Mouse (Mus musculus) erythroid progenitor cell, adult 5-6 weeks (primary cell): Measurements from ENCODE around the gene Vps13a. TPM values are rescaled to one million over a fixed set of nuclear protein-coding genes. Genes with fewer than 3 reads are reported as not detected.
A peak's percentile ranks its signal among the peaks of the same experiment; 100 is the strongest.
"Not testable (repeated sequence)": the region's sequence is repeated elsewhere in the genome, so short reads cannot be mapped to it uniquely, and the experiment has no call there.

ENCODE experiments used
- ATAC-seq: replicated peaks from 2 replicates; pipeline ENCODE4 v1.8.0; 2016; ENCODE audit warnings: moderate number of reproducible peaks, mild to moderate bottlenecking, moderate TSS enrichment, inconsistent platforms; ENCODE audit not compliant: poor library complexity, low FRiP score, severe bottlenecking
- total RNA-seq, 2 experiments: library from RNA; stranded (forward) in 1 of 2; stranded (reverse) in 1 of 2; fragments of 150-400 nt in 1 of 2; fragments of 186-747, 209-891 nt in 1 of 2; gene quantifications; 2 replicates each; pipeline versions ENCODE4 v1.2.3 to v1.2.4; 2015 to 2017; ENCODE audit warnings: low replicate concordance in 2 of 2

The Vps13a gene
- total RNA-seq (2015; ENCODE audit: low replicate concordance) (69.2 and 84.3 TPM in 2 replicates), total RNA-seq (2017; ENCODE audit: low replicate concordance) (71.3 and 125 TPM in 2 replicates)

DNA sequence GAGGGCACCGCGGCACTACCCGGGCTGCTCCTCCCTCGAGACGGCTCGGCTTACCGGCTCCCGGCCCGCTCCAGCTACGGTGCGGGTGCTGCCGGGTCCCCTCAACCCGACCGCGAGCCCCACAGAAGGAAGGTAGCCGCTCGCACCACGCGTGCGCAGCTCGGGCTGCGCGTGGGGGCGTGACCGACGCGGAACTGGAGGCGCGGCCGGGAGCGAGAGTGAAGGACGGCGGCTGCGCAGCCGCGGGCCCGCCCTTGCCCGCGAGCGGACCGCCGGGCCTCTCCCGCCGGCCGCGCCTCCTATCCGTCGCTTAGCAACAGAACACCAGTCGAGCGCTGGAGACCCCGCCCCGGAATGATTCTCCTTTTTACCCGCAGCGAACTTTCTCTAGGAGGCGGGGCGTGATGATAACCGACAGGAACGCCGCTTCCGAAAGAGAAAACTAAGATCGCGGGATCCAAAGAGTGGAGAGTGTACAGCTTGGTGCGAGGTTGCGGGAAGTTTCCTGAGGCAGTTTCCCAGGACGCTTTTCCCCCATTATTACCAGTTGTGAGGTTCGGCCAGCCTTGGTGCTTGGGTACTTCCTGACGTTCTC, at the start of gene Vps13a:
Gene Vps13a (minus strand): TSS at position 144 of the 595 bp plus-strand sequence.
- peak; percentile 90 for ATAC-seq

DNA sequence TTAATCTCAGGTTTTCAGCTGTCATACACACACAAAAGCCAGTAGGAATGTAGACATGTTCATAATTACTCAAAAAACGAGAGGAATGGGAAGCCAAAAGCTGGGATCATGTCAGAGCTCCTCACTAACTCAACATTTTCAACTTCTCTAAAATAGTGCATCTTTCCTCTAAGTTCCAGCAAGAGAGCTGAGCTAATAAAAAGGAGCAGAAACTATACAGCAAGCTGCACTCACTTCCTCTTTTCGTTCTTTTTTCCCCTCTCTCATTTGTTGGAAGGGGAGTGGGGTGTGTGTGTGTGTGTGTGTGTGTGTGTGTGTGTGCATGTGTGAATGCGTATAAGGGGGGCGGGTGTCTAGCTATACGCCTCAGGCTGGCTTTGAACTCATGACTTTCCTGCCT, 46.9 kb upstream of the Vps13a start:
- no peak for ATAC-seq

DNA sequence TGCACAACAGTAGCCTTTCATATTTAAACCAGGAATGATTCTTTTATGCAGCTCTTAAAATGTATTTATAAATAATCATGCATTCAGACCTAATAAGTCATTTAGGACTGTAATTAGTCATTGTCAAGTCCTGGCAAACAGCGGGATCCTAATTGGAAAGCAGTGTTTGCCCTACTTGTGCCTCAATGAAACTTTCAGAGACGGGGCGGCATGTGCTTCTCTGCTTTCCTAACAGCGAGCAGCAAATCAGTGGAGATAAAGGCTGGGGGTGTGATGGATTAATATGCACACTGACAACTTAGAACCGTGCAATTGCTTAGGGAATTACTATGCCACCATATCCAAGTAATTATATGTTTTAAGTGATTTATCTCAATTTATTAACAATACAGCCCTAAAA, 44.5 kb upstream of the Vps13a start:
- ATAC-seq: no peak

DNA sequence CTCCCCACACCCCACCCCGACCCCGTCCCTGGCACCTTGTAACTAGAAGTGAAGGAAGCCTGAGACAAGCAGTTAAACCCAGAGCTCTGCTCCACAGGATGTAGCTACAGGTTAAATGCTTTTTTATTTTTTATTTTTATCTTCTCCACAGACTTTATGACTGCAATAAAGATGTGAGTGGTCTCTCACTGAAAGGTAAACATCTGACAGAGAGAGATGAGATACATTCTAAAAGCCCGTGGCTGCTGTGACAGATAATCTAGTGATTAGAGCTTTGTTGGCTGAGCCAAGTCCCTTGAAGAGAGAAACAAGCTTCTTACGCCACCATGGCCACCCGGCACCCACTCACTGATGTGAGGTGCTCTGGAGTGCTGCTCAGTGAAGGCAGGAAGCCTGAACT, 34.1 kb upstream of the Vps13a start:
- no peak for ATAC-seq

DNA sequence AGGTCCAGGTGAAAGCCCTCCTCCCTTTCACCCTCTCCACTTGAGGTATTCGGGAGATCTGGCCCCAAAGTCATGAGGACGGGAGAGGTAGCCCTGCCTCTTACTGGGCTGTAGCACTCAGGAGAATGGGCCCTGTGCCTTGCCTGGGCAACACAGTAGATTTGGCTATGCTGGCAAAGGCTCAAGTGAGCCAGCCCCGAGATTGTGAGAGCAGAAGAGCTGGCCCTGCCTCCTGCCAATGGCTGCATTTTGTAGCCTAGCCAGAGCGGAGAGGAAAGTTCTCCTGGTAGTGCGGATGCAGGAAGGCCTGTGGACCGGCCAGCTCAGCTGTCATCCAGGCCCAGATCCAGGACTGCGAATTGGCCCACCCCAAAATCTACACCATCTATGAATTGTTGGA, 32.6 kb upstream of the Vps13a start:
- no peak for ATAC-seq

DNA sequence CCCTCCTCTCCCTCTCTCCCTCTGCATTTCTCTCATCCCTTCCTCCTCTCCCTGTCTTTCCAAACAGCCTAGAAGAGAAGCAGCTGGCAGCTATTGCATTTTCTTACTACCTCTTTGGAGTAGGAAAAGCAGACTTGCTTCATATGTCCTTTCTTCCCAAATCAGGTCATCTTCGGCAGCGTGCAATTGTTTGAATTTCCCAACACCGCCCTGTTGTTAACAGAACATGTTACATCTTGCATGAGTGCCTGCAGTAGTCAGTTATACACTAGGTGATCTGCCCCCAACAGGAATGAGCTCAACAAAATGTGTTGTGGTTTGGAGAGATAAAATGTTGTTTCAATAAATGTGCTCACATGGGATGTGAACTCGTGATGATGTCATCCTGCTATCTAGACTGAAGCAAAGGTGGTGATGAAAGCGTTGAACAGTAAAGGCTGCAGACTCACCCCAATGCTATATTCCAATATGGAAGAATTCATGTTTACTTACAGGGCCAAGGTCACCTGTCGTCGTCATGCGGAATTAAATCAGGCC, 31.4 kb upstream of the Vps13a start:
- no peak for ATAC-seq

DNA sequence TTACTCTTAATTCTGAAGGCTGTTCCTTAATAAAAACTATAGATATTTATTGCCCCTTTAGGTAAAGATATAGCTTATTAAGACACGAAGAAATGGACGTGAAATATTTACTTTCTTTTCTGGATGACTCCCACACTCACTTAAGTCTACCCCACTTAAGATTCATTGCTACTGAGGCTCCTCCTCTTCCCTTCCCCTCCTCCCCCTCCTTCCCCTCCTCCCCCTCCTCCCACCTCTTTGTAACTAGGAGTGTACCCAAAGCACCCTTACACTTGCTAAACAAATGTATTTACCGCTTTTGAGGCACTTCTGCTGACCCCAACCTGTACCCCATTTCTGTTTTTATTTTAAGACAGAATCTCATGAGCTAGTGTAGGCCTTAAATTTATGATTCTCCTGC, 24.4 kb upstream of the Vps13a start:
- ATAC-seq: no peak

DNA sequence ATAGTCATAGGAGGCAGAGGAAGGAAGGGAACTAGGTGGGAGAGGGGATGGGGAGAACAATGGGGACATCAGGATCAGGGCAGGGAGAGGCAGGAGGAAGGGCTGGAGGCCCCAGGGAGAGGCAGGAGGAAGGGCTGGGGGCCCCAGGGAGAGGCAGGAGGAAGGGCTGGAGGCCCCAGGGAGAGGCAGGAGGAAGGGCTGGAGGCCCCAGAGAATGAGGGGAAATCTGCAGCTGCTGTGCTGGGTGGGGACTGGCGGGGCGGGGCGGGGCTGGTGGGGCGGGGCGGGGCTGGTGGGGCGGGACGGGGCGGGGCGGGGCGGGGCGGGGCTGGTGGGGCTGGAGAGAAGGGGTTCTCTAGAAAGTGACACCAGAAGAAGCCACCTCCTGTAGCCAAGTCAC, 23.8 kb upstream of the Vps13a start:
- ATAC-seq: no peak

DNA sequence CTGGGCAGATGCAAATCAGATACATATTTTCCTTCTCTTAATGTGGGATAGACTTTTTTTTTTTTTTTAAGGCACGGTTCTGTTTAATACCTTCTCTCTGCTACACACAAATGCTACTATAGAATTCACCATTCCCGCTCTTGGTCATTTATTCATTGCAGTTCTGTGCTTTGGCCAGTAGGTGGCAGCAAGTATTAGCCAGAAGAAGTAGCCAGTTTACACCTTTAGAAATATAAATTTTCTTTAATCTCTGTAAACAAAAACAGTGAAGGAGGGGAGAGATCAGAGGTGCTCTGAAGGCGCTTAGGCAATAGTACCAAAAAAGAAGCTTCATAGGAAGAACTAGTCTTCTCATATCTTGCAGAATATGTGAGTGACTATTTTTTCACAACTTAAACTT, 22.0 kb upstream of the Vps13a start:
- no peak for ATAC-seq

DNA sequence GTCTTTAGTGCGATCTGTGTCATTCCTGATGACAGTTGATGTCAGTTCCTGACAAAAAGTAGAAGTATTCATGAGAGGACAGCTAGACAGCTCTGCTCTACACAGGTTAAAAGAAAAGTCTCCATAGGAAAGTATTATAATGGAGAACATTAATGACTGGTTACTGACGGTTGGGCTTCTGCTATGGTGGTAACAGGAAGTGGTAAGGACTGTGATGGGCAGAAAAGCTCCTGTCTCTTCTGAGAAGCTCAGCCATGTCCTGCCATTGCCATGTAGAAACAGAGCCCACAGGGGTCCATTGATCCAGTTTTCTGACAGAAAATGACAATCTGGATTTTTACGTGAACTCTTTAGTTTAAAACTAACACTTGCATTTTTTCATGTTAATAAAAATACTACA, 21.4 kb upstream of the Vps13a start:
- no peak for ATAC-seq

DNA sequence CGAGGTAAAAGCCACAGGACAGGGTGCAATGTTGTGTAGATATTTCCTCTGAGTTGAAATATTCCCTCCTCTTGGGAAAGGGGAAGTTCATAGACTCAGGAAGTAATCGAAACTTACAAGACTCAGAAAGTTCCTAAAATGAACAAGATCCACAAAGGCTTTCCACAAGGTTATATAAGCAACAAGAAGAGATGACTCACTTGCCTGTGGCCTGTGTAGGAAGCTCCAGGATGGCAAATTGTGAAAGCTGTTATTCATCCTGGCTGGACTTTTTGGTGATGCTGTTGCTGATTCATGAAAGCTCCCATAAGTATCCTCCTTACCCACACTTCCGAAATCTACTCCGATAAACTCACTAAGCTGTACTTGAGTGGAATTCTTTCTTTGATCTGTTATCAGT, 17.2 kb upstream of the Vps13a start:
- no peak for ATAC-seq

DNA sequence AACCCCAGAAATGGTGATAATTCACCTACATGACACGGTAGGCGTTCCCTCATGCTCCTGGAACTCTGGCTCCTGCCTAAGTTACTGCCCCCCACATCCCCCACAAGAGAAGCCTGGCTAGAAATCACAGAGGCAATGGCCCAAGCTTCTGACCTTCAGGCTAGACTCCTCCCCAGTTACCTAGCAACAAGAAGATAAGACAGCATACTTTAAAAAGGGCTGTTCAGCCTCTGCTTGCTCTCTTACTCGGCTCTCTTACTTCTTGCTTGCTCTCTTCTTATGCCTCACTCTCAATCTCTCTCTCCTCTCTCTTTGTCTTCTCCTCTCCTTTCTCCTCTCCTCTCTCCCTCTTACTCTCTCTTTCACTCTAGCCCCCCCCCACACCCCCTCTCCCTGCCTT, 13.8 kb upstream of the Vps13a start:
- not testable (repeated sequence) for ATAC-seq

DNA sequence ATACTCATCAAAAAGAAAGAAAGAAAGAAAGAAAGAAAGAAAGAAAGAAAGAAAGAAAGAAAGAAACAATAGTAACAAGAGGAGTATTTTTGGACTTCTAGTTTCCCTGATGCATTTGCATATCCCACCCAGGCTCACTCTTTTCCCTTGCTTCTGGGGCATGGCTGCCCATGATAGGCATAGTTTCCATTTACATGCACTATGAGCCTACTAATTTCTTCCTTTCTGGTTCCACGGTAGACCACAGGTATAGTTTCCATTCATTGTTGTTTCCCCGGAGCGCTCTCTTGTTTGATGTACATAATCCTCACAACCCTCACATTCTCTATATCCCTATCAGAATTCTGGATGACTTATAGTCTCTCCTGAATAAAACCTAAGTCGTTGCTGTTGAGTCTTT, 9.2 kb upstream of the Vps13a start:
- no peak for ATAC-seq

DNA sequence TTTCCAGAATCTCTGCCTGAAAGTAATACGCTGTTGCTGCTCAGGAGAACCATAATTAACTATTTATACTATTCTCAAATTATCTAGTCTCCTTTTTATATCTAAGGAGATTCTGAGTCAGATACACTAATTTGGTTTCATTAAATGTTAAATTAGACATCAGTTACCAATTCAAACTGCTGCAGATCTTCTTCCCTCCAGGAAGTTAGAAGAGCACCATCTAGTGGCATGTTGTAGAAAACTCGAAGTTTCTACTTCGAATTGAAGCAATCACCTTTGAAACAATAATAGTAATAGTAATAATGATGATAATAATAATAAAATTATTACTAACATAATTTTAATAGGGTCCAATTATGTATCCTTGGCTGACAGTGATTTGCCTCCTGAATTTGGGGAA, 4.1 kb upstream of the Vps13a start:
- ATAC-seq: no peak

DNA sequence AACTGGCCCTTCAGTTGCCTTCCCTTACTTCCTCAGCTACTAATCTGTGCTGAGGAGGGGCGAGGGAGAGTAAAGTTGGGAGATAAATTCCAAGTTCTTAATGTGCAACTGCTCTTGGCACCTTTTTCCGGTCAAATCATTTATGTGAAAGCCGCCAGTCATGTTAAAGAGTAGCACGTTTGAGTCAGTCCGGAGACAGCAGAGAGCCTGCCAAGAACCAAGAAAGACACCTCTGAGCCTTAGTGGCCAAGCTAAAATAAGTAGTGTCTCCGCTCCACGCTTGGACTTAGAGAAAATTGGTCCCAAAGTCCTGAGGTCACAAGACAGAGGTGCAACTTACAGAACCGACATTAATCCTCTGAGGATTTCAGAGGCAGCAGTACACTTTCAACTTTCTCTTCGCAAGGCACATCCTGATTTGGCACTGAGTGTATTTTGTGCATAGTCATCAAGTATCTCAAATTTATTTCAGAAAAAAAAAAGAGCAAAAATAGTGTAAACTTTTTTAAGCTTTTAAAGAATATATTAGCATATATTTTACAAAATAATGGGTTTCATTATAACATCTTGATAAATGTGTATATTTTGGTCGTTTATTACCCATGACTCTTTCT, 780 bp upstream of the Vps13a start:
- peak; percentile 47 for ATAC-seq

DNA sequence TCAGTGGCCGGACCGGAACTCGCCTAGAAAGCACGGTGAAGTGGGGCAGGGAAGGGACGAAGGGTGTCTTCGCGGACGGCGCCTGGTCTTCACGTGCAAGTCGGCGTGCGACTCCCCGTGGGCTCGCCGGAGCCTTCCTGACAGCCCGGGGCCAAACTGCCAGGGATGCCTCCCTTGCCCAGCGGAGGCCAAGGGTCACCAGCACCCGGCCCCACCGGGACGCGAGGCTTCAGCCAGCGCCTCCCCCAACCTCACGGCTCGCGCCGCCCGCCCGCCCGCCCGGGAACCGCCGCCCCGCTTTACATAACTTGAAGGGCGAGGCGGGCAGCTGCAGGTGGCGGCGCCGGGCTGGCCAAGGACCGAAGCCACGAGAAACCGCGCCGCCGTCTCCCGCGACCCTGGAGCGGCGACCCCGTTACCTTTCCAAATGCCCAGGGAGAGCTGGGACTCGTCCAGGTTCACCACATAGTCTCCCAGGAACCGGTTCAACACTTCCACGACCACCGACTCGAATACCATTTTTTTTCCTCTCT, 416 bp downstream of the Vps13a start:
- ATAC-seq: peak; percentile 39

DNA sequence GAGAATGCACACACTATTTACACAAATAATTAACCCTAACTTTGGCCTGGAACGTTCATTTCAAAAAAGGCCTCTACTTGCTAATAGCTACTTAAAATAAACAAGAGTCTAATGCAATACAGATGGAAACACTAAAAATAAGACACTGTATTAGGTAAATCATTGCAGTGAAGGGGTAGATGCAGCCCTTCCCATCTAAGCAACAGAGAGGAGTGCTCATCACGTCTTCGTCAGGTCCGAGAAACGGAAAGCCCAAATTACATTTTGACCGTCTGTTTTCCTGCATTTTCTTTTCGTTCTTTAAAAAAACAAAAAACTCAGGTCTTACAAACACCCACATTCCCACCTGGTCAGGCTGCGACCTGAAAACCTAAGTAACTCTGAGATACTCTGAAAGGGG, 947 bp downstream of the Vps13a start:
- ATAC-seq: no peak

DNA sequence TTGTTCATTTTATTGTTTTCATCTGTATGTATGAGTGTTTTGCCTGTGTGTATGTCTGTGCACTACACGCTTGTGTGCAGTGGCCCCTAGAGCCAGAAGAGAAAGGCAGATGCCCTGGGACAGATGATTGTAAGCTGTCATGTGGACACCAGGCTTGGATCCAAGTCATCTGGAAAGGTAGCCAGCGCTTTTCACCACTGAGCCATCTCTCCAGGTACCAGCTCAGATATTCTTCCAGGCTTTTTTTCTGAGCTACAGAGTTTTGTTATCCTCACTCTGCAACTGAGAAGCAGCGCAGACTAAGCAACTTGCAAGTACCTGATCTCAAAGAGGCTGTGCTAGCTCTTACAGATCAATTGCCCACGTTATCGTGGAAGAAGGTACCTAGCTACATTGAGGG, 1.5 kb downstream of the Vps13a start:
- no peak for ATAC-seq

DNA sequence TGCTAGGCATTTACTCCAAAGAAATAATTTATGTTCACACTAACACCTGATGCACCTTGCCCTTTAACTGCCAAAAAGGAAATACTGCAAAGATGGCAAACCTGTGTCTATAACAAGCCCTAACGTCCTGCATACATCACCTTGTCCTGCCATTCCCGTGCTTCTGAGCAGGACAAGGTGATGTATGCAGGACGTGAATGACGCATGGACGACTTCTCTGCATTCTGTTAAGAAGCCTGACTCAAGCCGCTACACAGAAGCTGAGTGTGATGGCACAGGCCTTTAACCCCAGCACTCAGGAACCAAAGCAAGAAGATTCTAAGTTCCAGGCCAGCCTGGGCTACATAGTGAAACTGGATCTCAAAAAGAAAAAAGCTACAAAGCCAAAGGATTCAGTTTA, 2.2 kb downstream of the Vps13a start:
- no peak for ATAC-seq

DNA sequence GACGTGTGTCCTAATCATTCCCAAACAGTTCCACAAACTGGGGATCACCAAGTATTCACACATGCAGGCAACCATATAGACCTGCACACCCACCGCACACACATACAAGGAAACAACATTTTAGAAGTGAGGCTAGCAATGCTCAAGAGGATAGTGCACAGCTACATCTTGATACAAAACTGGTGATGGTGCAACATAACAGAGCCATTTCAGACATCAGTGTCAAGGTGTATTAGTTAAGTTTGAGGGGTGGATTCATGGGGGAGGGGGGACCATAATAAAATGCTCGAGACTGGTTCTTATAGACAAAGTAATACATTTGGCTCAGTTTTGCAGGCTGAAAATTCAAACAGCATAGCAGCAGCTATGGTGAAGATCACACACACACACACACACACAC, 2.8 kb downstream of the Vps13a start:
- ATAC-seq: no peak

DNA sequence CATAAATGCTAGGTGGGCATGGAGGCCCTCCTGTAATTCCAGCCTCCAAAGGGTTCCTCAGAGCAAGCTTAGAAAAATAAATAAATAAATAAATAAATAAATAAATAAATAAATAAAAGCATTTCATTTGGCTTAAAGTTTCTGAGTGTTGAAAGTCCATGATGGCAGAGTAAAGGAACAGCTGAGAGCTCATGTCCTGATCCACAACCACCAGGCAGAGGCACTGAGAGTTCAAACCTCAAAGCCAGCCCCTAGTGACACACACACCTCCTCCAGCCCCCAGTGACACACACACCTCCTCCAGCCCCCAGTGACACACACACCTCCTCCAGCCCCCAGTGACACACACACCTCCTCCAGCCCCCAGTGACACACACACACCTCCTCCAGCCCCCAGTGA, 3.3 kb downstream of the Vps13a start:
- ATAC-seq: not testable (repeated sequence)
